Mouse (Mus musculus) E14TG2a.4 (cell line): Measurements from ENCODE around the gene Phyhipl.

ENCODE experiments used
- CTCF ChIP-seq: conservative IDR thresholded peaks from 2 replicates; pipeline ENCODE4 v1.5.1; 2014; ENCODE audit warnings: low read length
- NANOG ChIP-seq: IDR thresholded peaks from 2 replicates; pipeline ENCODE4 v1.6.1; 2014; ENCODE audit warnings: borderline replicate concordance, low read length, mixed read lengths
- POU5F1 ChIP-seq: IDR thresholded peaks from 2 replicates; pipeline ENCODE4 v1.6.1; 2014; ENCODE audit warnings: low read length, borderline replicate concordance

DNA sequence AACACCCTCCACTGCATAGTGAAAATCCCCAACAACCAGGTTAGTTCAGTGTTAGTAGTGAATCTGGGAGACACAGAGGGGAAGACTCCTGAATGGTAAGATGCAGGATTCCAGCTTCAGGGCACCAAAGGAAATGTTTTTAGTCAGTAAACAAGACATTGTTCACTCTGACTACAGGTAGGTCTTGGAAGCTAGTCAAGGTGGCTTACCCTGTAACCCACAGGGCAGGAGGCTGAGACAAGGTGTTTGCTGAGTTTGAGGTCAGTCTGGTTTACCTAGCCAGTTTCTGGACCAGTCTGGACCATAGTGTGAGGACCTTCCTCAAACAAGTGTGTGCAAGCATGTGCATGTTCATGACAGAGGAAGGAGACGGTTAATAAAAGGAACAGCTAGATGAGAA is 22.2 kb upstream of the Phyhipl start:
- TF ChIP-seq CTCF: no peak
- no peak for TF ChIP-seq NANOG
- no peak for TF ChIP-seq POU5F1
